Mouse (Mus musculus) small intestine, adult 2 months (tissue): ENCODE results near the gene Mrpl57. TPM values are rescaled to one million over a fixed set of nuclear protein-coding genes. Genes with fewer than 3 reads are reported as not detected.

Source experiments
- H3K27ac ChIP-seq: fragments of 200-500 bp; 2 replicates; pipeline ENCODE4 v1.5.1; 2012; ENCODE audit warnings: low read depth, low read length, control low read depth, inconsistent platforms; ENCODE audit not compliant: insufficient read depth
- H3K27me3 ChIP-seq: fragments of 200-500 bp; 2 replicates; pipeline ENCODE4 v1.6.1; 2012; ENCODE audit warnings: mild to moderate bottlenecking, moderate library complexity, low read length, inconsistent platforms; ENCODE audit not compliant: control insufficient read depth, insufficient read depth
- H3K36me3 ChIP-seq: fragments of 200-500 bp; 2 replicates; pipeline ENCODE4 v1.6.1; 2012; ENCODE audit warnings: mild to moderate bottlenecking, low read length, control low read depth, inconsistent platforms; ENCODE audit not compliant: control insufficient read depth, insufficient read depth
- H3K4me1 ChIP-seq: fragments of 200-500 bp; 2 replicates; pipeline ENCODE4 v1.6.1; 2012; ENCODE audit warnings: low read length, inconsistent platforms, mixed read lengths; ENCODE audit not compliant: control insufficient read depth, insufficient read depth, insufficient read length
- H3K4me3 ChIP-seq: fragments of 200-500 bp; 2 replicates; pipeline ENCODE4 v1.5.1; 2012; ENCODE audit warnings: low read depth, mild to moderate bottlenecking, control low read depth, inconsistent platforms, low read length, moderate library complexity
- CTCF ChIP-seq: fragments of 200-500 bp; IDR thresholded peaks from 2 replicates; pipeline ENCODE4 v1.5.1; 2012; ENCODE audit warnings: low read depth, mild to moderate bottlenecking, control low read depth, inconsistent platforms, low read length, moderate library complexity, mixed read lengths; ENCODE audit not compliant: insufficient replicate concordance, insufficient read length; ENCODE audit errors: extremely low read depth
- POLR2A ChIP-seq: fragments of 200-500 bp; IDR thresholded peaks from 2 replicates; pipeline ENCODE4 v1.6.1; 2012; ENCODE audit warnings: low read depth, mild to moderate bottlenecking, control low read depth, inconsistent platforms, low read length, moderate library complexity
- WGBS: fragments of 180-500 bp; shearing (Covaris S2); methylation state at CpG from one replicate; pipeline ENCODE4 v1.1.7; 2018; 5-methylcytosine and 5-hydroxymethylcytosine counted together
- polyA plus RNA-seq: library from polyadenylated mRNA; depleted of rRNA; stranded (reverse); fragments of >200 nt; gene quantifications from 2 replicates; pipeline ENCODE4 v1.2.3, GENCODE M21; 2012

Mrpl57 gene
- polyA plus RNA-seq, 1 experiment, result 52.9 TPM

- H3K36me3 ChIP-seq, result peaks cover 15% of the 10 kb centered on the region
- whole genome bisulfite sequencing, result under 1% methylated on average over 99 of the region's 99 CpGs
Measured at GRCm38 (mm10) chr14:57797991-57798931, 27.8 kb upstream of the Mrpl57 start, which contains the start of gene Sap18. Gene Sap18 (plus strand): TSS chr14:57798180.

GRCm38 (mm10) chr14:57803731-57804130 is 22.3 kb upstream of the Mrpl57 start:
- TF ChIP-seq POLR2A (no peak), CTCF (no peak)
- Histone ChIP-seq H3K4me3 (no peak overlapping the region), H3K27me3 (no peaks in the 10 kb centered on the region), H3K36me3 (peaks cover 49% of the 10 kb centered on the region), H3K27ac (no peak overlapping the region), H3K4me1 (peaks cover 5% of the 10 kb centered on the region; the same call in 1 of the 2 replicates)
- WGBS, result 81% methylated on average over 4 of the region's 4 CpGs

More at GRCm38 (mm10) chr14:57797991-57798931, 27.8 kb upstream of the Mrpl57 start, which contains the start of gene Sap18:
- Histone ChIP-seq H3K4me1 (peaks cover 5% of the 10 kb centered on the region; the same call in 1 of the 2 replicates), H3K27ac (peak within 1 kb of the TSS; percentile 41), H3K27me3 (no peaks in the 10 kb centered on the region), H3K4me3 (peak within 1 kb of the TSS; percentile 86)
- TF ChIP-seq CTCF (no peak), POLR2A (peak; percentile 85)

GRCm38 (mm10) chr14:57808558-57808957 is 17.5 kb upstream of the Mrpl57 start:
- peak; percentile 40; the same call in 1 of the 2 replicates for TF ChIP-seq CTCF
- TF ChIP-seq POLR2A, result no peak
- Histone ChIP-seq H3K4me3 (no peak overlapping the region), H3K27ac (no peak overlapping the region), H3K36me3 (peaks cover 32% of the 10 kb centered on the region), H3K4me1 (no peaks in the 10 kb centered on the region), H3K27me3 (no peaks in the 10 kb centered on the region)
- WGBS, result 56% methylated on average over 5 of the region's 5 CpGs

- WGBS, result 61% methylated on average over 2 of the region's 2 CpGs
- Histone ChIP-seq H3K36me3 (peaks cover 17% of the 10 kb centered on the region), H3K4me3 (no peak overlapping the region), H3K27ac (no peak overlapping the region), H3K27me3 (no peaks in the 10 kb centered on the region), H3K4me1 (no peaks in the 10 kb centered on the region)
- TF ChIP-seq CTCF, result no peak
- no peak for TF ChIP-seq POLR2A
Measured at GRCm38 (mm10) chr14:57810886-57811285, 15.1 kb upstream of the Mrpl57 start.

GRCm38 (mm10) chr14:57811844-57812243 is 14.2 kb upstream of the Mrpl57 start:
- Histone ChIP-seq H3K27me3 (no peaks in the 10 kb centered on the region), H3K4me1 (no peaks in the 10 kb centered on the region), H3K27ac (no peak overlapping the region), H3K4me3 (no peak overlapping the region), H3K36me3 (peaks cover 11% of the 10 kb centered on the region)
- 95% methylated on average over 5 of the region's 5 CpGs for WGBS
- TF ChIP-seq CTCF (no peak), POLR2A (no peak)

- Histone ChIP-seq H3K27me3 (no peaks in the 10 kb centered on the region), H3K4me3 (no peak overlapping the region), H3K4me1 (no peaks in the 10 kb centered on the region), H3K36me3 (peaks cover 8% of the 10 kb centered on the region), H3K27ac (no peak overlapping the region)
- no peak for TF ChIP-seq CTCF
- no peak for TF ChIP-seq POLR2A
- WGBS, result 49% methylated on average over 4 of the region's 4 CpGs
Measured at GRCm38 (mm10) chr14:57820839-57821238, 5.2 kb upstream of the Mrpl57 start.

GRCm38 (mm10) chr14:57827284-57827683 is 1.2 kb downstream of the Mrpl57 start:
- TF ChIP-seq CTCF, result no peak
- no peak for TF ChIP-seq POLR2A
- Histone ChIP-seq H3K27ac (no peak overlapping the region), H3K27me3 (no peaks in the 10 kb centered on the region), H3K36me3 (no peaks in the 10 kb centered on the region), H3K4me1 (peaks cover 2% of the 10 kb centered on the region; the same call in 1 of the 2 replicates), H3K4me3 (no peak overlapping the region)
- 25% methylated on average over 1 of the region's 1 CpGs for WGBS
